9 mouse cellular contexts compared by ENCODE assay signal in genomic region chr13:116708846-116709245, GRCm38 (mm10).
DNase-seq lines count a peak whose midpoint lies in the region; ATAC-seq and TF ChIP-seq lines count a peak whose summit lies in the region.
"Had no signal": no experiment of that assay in that cellular context is flagged by ENCODE, and none has a peak within 500 bp of the region (broad histone marks: within the 10 kb centered on the region; RNA-seq: fewer than 3 reads in every experiment).

No protein-coding gene starts in this region.

- H3K27ac ChIP-seq in intestine, embryonic 14.5 days (ENCODE audit: low read depth), result no peak overlapping the region
- H3K27ac ChIP-seq in intestine, postnatal 0 days (ENCODE audit: low read depth, low read length), result no peak overlapping the region
- peak overlapping the region; percentile 69 for H3K27ac ChIP-seq in forebrain, embryonic 10.5 days
- H3K27ac ChIP-seq: left cerebral cortex, adult 2 months had no signal

- no peak overlapping the region for H3K9ac ChIP-seq in intestine, embryonic 14.5 days (ENCODE audit: low read length)
- no peak overlapping the region for H3K9ac ChIP-seq in intestine, postnatal 0 days (ENCODE audit: low read depth, low read length)

- H3K4me3 ChIP-seq in intestine, embryonic 14.5 days (ENCODE audit: low read depth, low read length), result no peak overlapping the region
- no peak overlapping the region for H3K4me3 ChIP-seq in intestine, postnatal 0 days (ENCODE audit: low read depth, low read length)
- peak overlapping the region; percentile 43 for H3K4me3 ChIP-seq in forebrain, embryonic 10.5 days
- H3K4me3 ChIP-seq: left cerebral cortex, adult 2 months had no signal

- DNase-seq in intestine, embryonic 14.5 days (ENCODE audit: low spot score), result peak; percentile 70
- DNase-seq in embryo, embryonic 10.5 days (ENCODE audit: low spot score), result peak; percentile 69
- peak; percentile 48 for DNase-seq in forebrain, embryonic 10.5 days (ENCODE audit: extremely low spot score, low spot score)
- DNase-seq in neural tube, embryonic 10.5 days (ENCODE audit: extremely low spot score, low spot score), result peak; percentile 57
- no peak for DNase-seq in urinary bladder, adult 2 months (ENCODE audit: low spot score)
- no peak for DNase-seq in frontal cortex, postnatal 14 days (ENCODE audit: low spot score in 2 of 2)
- DNase-seq: thymus, adult 2 months had no signal

- H3K9me3 ChIP-seq in intestine, embryonic 14.5 days (ENCODE audit: control insufficient read depth, low read length), result no peaks in the 10 kb centered on the region
- H3K9me3 ChIP-seq in intestine, postnatal 0 days (ENCODE audit: control insufficient read depth), result no peaks in the 10 kb centered on the region
- no peaks in the 10 kb centered on the region for H3K9me3 ChIP-seq in forebrain, embryonic 10.5 days

- H3K36me3 ChIP-seq in intestine, embryonic 14.5 days (ENCODE audit: control insufficient read depth, insufficient read depth, low read length), result no peaks in the 10 kb centered on the region
- H3K36me3 ChIP-seq in intestine, postnatal 0 days (ENCODE audit: control insufficient read depth, insufficient read depth), result no peaks in the 10 kb centered on the region
- H3K36me3 ChIP-seq in forebrain, embryonic 10.5 days (replicated peaks), result no peaks in the 10 kb centered on the region

- 0 out of 2 replicates have a peak, but pooled peaks cover 5% of the 10 kb centered on the region for H3K4me1 ChIP-seq in intestine, embryonic 14.5 days (replicated peaks; ENCODE audit: control insufficient read depth, insufficient read depth, low read length)
- peaks cover 3% of the 10 kb centered on the region; the same call in 1 of the 2 replicates for H3K4me1 ChIP-seq in intestine, postnatal 0 days (replicated peaks; ENCODE audit: control insufficient read depth, insufficient read depth, low read length)
- H3K4me1 ChIP-seq in forebrain, embryonic 10.5 days, result peaks cover 71% of the 10 kb centered on the region

- H3K27me3 ChIP-seq in intestine, embryonic 14.5 days (replicated peaks; ENCODE audit: control insufficient read depth, insufficient read depth, low read length), result peaks cover 81% of the 10 kb centered on the region
- H3K27me3 ChIP-seq in intestine, postnatal 0 days (replicated peaks; ENCODE audit: control insufficient read depth, insufficient read depth, low read length), result peaks cover 86% of the 10 kb centered on the region
- H3K27me3 ChIP-seq in forebrain, embryonic 10.5 days (ENCODE audit: poor library complexity, severe bottlenecking), result peaks cover 93% of the 10 kb centered on the region

- no peak for TF ChIP-seq CTCF in intestine, postnatal 0 days (IDR thresholded peaks at IDR 0.05; ENCODE audit: low read depth)

- peak overlapping the region; percentile 21; the same call in 1 of the 2 replicates for H3K4me2 ChIP-seq in intestine, embryonic 14.5 days (ENCODE audit: low read length)
- no peak overlapping the region for H3K4me2 ChIP-seq in intestine, postnatal 0 days (replicated peaks; ENCODE audit: low read depth)

- no peak for ATAC-seq in intestine, embryonic 14.5 days (replicated peaks; ENCODE audit: low FRiP score, low TSS enrichment, low read depth)
- ATAC-seq in intestine, postnatal 0 days, result no peak

- WGBS in intestine, embryonic 14.5 days, result 6% methylated on average over 16 of the region's 16 CpGs
- WGBS in intestine, postnatal 0 days, result 10% methylated on average over 16 of the region's 16 CpGs
- under 1% methylated on average over 16 of the region's 16 CpGs for WGBS in forebrain, embryonic 10.5 days

Comparison
In these comparisons a context has a peak if more than half of its experiments do, and no peak if none do; other contexts are left out.
1. DNase-seq: peak in intestine, embryonic 14.5 days (single experiment), embryo, embryonic 10.5 days (single experiment), forebrain, embryonic 10.5 days (single experiment) and neural tube, embryonic 10.5 days (single experiment); none in urinary bladder, adult 2 months (single experiment) and frontal cortex, postnatal 14 days (0 of 2).